Mouse (Mus musculus) neural tube, embryonic 12.5 days (tissue): Measurements from ENCODE around the gene Apol10b. TPM values are rescaled to one million over a fixed set of nuclear protein-coding genes. Genes with fewer than 3 reads are reported as not detected.
"Not testable (repeated sequence)": the region's sequence is repeated elsewhere in the genome, so short reads cannot be mapped to it uniquely, and the experiment has no call there.

Experiments
- ATAC-seq: fragments of 200-750 bp; cut with Nextera tagmentation; 2 replicates; pipeline ENCODE4 v1.8.0; 2017; ENCODE audit warnings: low read depth, mild to moderate bottlenecking, moderate TSS enrichment, moderate library complexity; ENCODE audit not compliant: low FRiP score
- H3K27ac ChIP-seq: fragments of 300-500 bp; sonication (generic); 2 replicates; pipeline ENCODE4 v1.5.1; 2016
- H3K27me3 ChIP-seq: fragments of 300-500 bp; sonication (generic); replicated peaks from 2 replicates; pipeline ENCODE4 v1.6.1; 2016; ENCODE audit warnings: mild to moderate bottlenecking
- H3K36me3 ChIP-seq: fragments of 300-500 bp; sonication (generic); 2 replicates; pipeline ENCODE4 v1.6.1; 2016; ENCODE audit warnings: mild to moderate bottlenecking
- H3K4me1 ChIP-seq: fragments of 300-500 bp; sonication (generic); 2 replicates; pipeline ENCODE4 v1.6.1; 2016
- H3K4me2 ChIP-seq: fragments of 300-500 bp; sonication (generic); replicated peaks from 2 replicates; pipeline ENCODE4 v1.6.1; 2016; ENCODE audit warnings: mild to moderate bottlenecking
- H3K4me3 ChIP-seq: fragments of 300-500 bp; sonication (generic); 2 replicates; pipeline ENCODE4 v1.5.1; 2016
- H3K9ac ChIP-seq: fragments of 300-500 bp; sonication (generic); 2 replicates; pipeline ENCODE4 v1.6.1; 2016; ENCODE audit warnings: mild to moderate bottlenecking
- H3K9me3 ChIP-seq: fragments of 300-500 bp; sonication (generic); 2 replicates; pipeline ENCODE4 v1.6.1; 2016; ENCODE audit warnings: mild to moderate bottlenecking
- WGBS: fragments of 180-500 bp; shearing (Covaris S2); methylation state at CpG from one replicate; pipeline ENCODE4 v1.1.7; 2016; 5-methylcytosine and 5-hydroxymethylcytosine counted together
- polyA plus RNA-seq: library from polyadenylated mRNA; unstranded; fragments of >200 nt; fragmentation: Nextera tagmentation; extraction: Ambion mirVana; gene quantifications from 2 replicates; pipeline ENCODE4 v1.2.1, GENCODE M21; 2016

Gene Apol10b
- 0.19 TPM in 1 of 2 replicates, not detected in the other for polyA plus RNA-seq

- Histone ChIP-seq H3K9ac (no peak within 1 kb of the TSS), H3K36me3 (no peaks in the 10 kb centered on the region), H3K9me3 (no peaks in the 10 kb centered on the region), H3K27me3 (no peaks in the 10 kb centered on the region), H3K27ac (no peak within 1 kb of the TSS), H3K4me2 (no peak within 1 kb of the TSS), H3K4me1 (no peaks in the 10 kb centered on the region), H3K4me3 (no peak within 1 kb of the TSS)
- ATAC-seq = no peak
- 72% methylated on average over 5 of the region's 5 CpGs for WGBS
Measured at GRCm38 (mm10) chr15:77595961-77596360, at the start of gene Apol10b. Gene Apol10b, minus strand, starts transcription at chr15:77596125.

- H3K27ac ChIP-seq, H3K4me1 ChIP-seq, H3K4me3 ChIP-seq, H3K27me3 ChIP-seq, H3K36me3 ChIP-seq, H3K9me3 ChIP-seq, H3K4me2 ChIP-seq, H3K9ac ChIP-seq, ATAC-seq: not testable (repeated sequence)
- 82% methylated on average over 2 of the region's 2 CpGs for WGBS
Measured at GRCm38 (mm10) chr15:77643176-77643575, 47.3 kb upstream of the Apol10b start, which contains the start of gene Apol11b. Gene Apol11b, minus strand, starts transcription at chr15:77643286.

GRCm38 (mm10) chr15:77629822-77630221 lies 33.9 kb upstream of the Apol10b start:
- 76% methylated on average over 3 of the region's 3 CpGs for WGBS
- not testable (repeated sequence) for H3K4me3 ChIP-seq

GRCm38 (mm10) chr15:77628647-77629046 lies 32.7 kb upstream of the Apol10b start:
- 70% methylated on average over 9 of the region's 9 CpGs for WGBS
- not testable (repeated sequence) for ATAC-seq, H3K36me3 ChIP-seq, H3K4me3 ChIP-seq, H3K27me3 ChIP-seq, H3K9ac ChIP-seq, H3K4me1 ChIP-seq, H3K9me3 ChIP-seq, H3K27ac ChIP-seq, H3K4me2 ChIP-seq

More at GRCm38 (mm10) chr15:77629822-77630221, 33.9 kb upstream of the Apol10b start:
- not testable (repeated sequence) for H3K4me1 ChIP-seq, H3K36me3 ChIP-seq, H3K4me2 ChIP-seq, H3K9me3 ChIP-seq, H3K27ac ChIP-seq, ATAC-seq, H3K27me3 ChIP-seq, H3K9ac ChIP-seq

- WGBS = 88% methylated on average over 4 of the region's 4 CpGs
- H3K9ac ChIP-seq, H3K4me3 ChIP-seq, ATAC-seq, H3K4me1 ChIP-seq, H3K9me3 ChIP-seq, H3K27ac ChIP-seq, H3K4me2 ChIP-seq, H3K36me3 ChIP-seq, H3K27me3 ChIP-seq: not testable (repeated sequence)
Measured at GRCm38 (mm10) chr15:77626471-77626870, 30.5 kb upstream of the Apol10b start.

GRCm38 (mm10) chr15:77624710-77625109 lies 28.8 kb upstream of the Apol10b start:
- Histone ChIP-seq H3K9ac (no peak overlapping the region), H3K4me1 (no peaks in the 10 kb centered on the region), H3K4me3 (no peak overlapping the region), H3K9me3 (no peaks in the 10 kb centered on the region), H3K36me3 (no peaks in the 10 kb centered on the region), H3K4me2 (no peak overlapping the region), H3K27ac (no peak overlapping the region), H3K27me3 (no peaks in the 10 kb centered on the region)
- ATAC-seq = no peak
- 92% methylated on average over 1 of the region's 1 CpGs for WGBS

GRCm38 (mm10) chr15:77606069-77606468 lies 10.1 kb upstream of the Apol10b start:
- WGBS = 96% methylated on average over 3 of the region's 3 CpGs

GRCm38 (mm10) chr15:77598958-77599357 lies 3.0 kb upstream of the Apol10b start, which contains the start of gene Gm36245:
Gene Gm36245, plus strand, starts transcription at chr15:77599258.
- no peak within 1 kb of the TSS for H3K4me2 ChIP-seq
- H3K36me3 ChIP-seq = no peaks in the 10 kb centered on the region
- H3K9me3 ChIP-seq = no peaks in the 10 kb centered on the region
- H3K4me1 ChIP-seq = no peaks in the 10 kb centered on the region
- no peak within 1 kb of the TSS for H3K27ac ChIP-seq
- ATAC-seq = no peak
- 90% methylated on average over 1 of the region's 1 CpGs for WGBS
- H3K9ac ChIP-seq = no peak within 1 kb of the TSS
- H3K27me3 ChIP-seq = no peaks in the 10 kb centered on the region
- H3K4me3 ChIP-seq = no peak within 1 kb of the TSS

More at GRCm38 (mm10) chr15:77606069-77606468, 10.1 kb upstream of the Apol10b start:
- ATAC-seq = no peak
- Histone ChIP-seq H3K4me1 (no peaks in the 10 kb centered on the region), H3K27ac (no peak overlapping the region), H3K4me2 (no peak overlapping the region), H3K9ac (no peak overlapping the region), H3K4me3 (no peak overlapping the region), H3K27me3 (no peaks in the 10 kb centered on the region), H3K9me3 (no peaks in the 10 kb centered on the region), H3K36me3 (no peaks in the 10 kb centered on the region)

GRCm38 (mm10) chr15:77598429-77598828 lies 2.5 kb upstream of the Apol10b start:
- WGBS = 72% methylated on average over 3 of the region's 3 CpGs

GRCm38 (mm10) chr15:77593557-77593956 lies 2.4 kb downstream of the Apol10b start:
- Histone ChIP-seq H3K9ac (no peak overlapping the region), H3K27me3 (no peaks in the 10 kb centered on the region), H3K36me3 (no peaks in the 10 kb centered on the region), H3K9me3 (no peaks in the 10 kb centered on the region), H3K4me1 (no peaks in the 10 kb centered on the region), H3K4me3 (no peak overlapping the region), H3K27ac (no peak overlapping the region), H3K4me2 (no peak overlapping the region)
- 70% methylated on average over 1 of the region's 1 CpGs for WGBS
- ATAC-seq = no peak

More at GRCm38 (mm10) chr15:77598429-77598828, 2.5 kb upstream of the Apol10b start:
- ATAC-seq = no peak
- Histone ChIP-seq H3K4me3 (no peak overlapping the region), H3K27me3 (no peaks in the 10 kb centered on the region), H3K27ac (no peak overlapping the region), H3K9ac (no peak overlapping the region), H3K4me2 (no peak overlapping the region), H3K4me1 (no peaks in the 10 kb centered on the region), H3K36me3 (no peaks in the 10 kb centered on the region), H3K9me3 (no peaks in the 10 kb centered on the region)

- Histone ChIP-seq H3K9ac (no peak overlapping the region), H3K27ac (no peak overlapping the region), H3K9me3 (no peaks in the 10 kb centered on the region), H3K4me2 (no peak overlapping the region), H3K36me3 (no peaks in the 10 kb centered on the region), H3K4me3 (no peak overlapping the region), H3K4me1 (no peaks in the 10 kb centered on the region), H3K27me3 (no peaks in the 10 kb centered on the region)
- ATAC-seq = no peak
- 84% methylated on average over 2 of the region's 2 CpGs for WGBS
Measured at GRCm38 (mm10) chr15:77590881-77591280, 5.0 kb downstream of the Apol10b start.

- Histone ChIP-seq H3K4me1 (no peaks in the 10 kb centered on the region), H3K9me3 (no peaks in the 10 kb centered on the region), H3K4me2 (no peak overlapping the region), H3K9ac (no peak overlapping the region), H3K27ac (no peak overlapping the region), H3K36me3 (no peaks in the 10 kb centered on the region), H3K4me3 (no peak overlapping the region), H3K27me3 (no peaks in the 10 kb centered on the region)
- no peak for ATAC-seq
Measured at GRCm38 (mm10) chr15:77588981-77589380, 6.9 kb downstream of the Apol10b start.

- H3K4me1 ChIP-seq = no peaks in the 10 kb centered on the region
- no peak for ATAC-seq
- no peak overlapping the region for H3K27ac ChIP-seq
- H3K9me3 ChIP-seq = no peaks in the 10 kb centered on the region; the same call in 1 of the 2 replicates
- no peak overlapping the region for H3K4me3 ChIP-seq
- no peaks in the 10 kb centered on the region for H3K36me3 ChIP-seq
- no peak overlapping the region for H3K4me2 ChIP-seq
- H3K27me3 ChIP-seq = no peaks in the 10 kb centered on the region
- no peak overlapping the region for H3K9ac ChIP-seq
Measured at GRCm38 (mm10) chr15:77587026-77587425, 8.9 kb downstream of the Apol10b start.
